Mouse (Mus musculus) stomach, embryonic 16.5 days (tissue): ENCODE measurements at regions not wholly inside any gene's neighbourhood (a gene's known extent, or its start where the extent isn't known, plus 50 kb on each side); places are given as distances from the start of the nearest gene placed in this dataset.

Experiments
- ATAC-seq: fragments of 200-750 bp; cut with Nextera tagmentation; 2 replicates; pipeline ENCODE4 v1.8.0; 2017; ENCODE audit warnings: moderate number of reproducible peaks, moderate TSS enrichment; ENCODE audit not compliant: insufficient read depth, low FRiP score
- H3K27ac ChIP-seq: fragments of 300-500 bp; sonication (generic); 2 replicates; pipeline ENCODE4 v1.5.1; 2014; ENCODE audit warnings: low read length
- H3K27me3 ChIP-seq: fragments of 300-500 bp; sonication (generic); 2 replicates; pipeline ENCODE4 v1.6.1; 2014; ENCODE audit warnings: low read length, control low read depth, mixed read lengths; ENCODE audit not compliant: control insufficient read depth, insufficient read depth
- H3K36me3 ChIP-seq: fragments of 300-500 bp; sonication (generic); 2 replicates; pipeline ENCODE4 v1.6.1; 2014; ENCODE audit warnings: low read length; ENCODE audit not compliant: control insufficient read depth, insufficient read depth
- H3K4me1 ChIP-seq: fragments of 300-500 bp; sonication (generic); 2 replicates; pipeline ENCODE4 v1.6.1; 2014; ENCODE audit warnings: low read length, control low read depth, mixed read lengths; ENCODE audit not compliant: control insufficient read depth, insufficient read depth
- H3K4me2 ChIP-seq: fragments of 300-500 bp; sonication (generic); 2 replicates; pipeline ENCODE4 v1.6.1; 2014; ENCODE audit warnings: low read depth, low read length, mixed read lengths
- H3K4me3 ChIP-seq: fragments of 300-500 bp; sonication (generic); replicated peaks from 2 replicates; pipeline ENCODE4 v1.5.1; 2014; ENCODE audit warnings: mild to moderate bottlenecking, low read length
- H3K9ac ChIP-seq: fragments of 300-500 bp; sonication (generic); 2 replicates; pipeline ENCODE4 v1.6.1; 2014; ENCODE audit warnings: low read length
- H3K9me3 ChIP-seq: fragments of 300-500 bp; sonication (generic); replicated peaks from 2 replicates; pipeline ENCODE4 v1.6.1; 2016; ENCODE audit warnings: low read length, control low read depth; ENCODE audit not compliant: control insufficient read depth
- WGBS: fragments of 180-500 bp; shearing (Covaris S2); extraction: QIAGEN DNeasy Blood & Tissue Kit; methylation state at CpG from one replicate; pipeline ENCODE4 v1.1.7; 2014; 5-methylcytosine and 5-hydroxymethylcytosine counted together

- ATAC-seq = no peak
- no peaks in the 10 kb centered on the region for H3K36me3 ChIP-seq
- no peak overlapping the region for H3K27ac ChIP-seq
- H3K4me1 ChIP-seq = peaks cover 2% of the 10 kb centered on the region; the same call in 1 of the 2 replicates
- no peak overlapping the region for H3K4me2 ChIP-seq
- peaks cover 10% of the 10 kb centered on the region; the same call in 1 of the 2 replicates for H3K27me3 ChIP-seq
- no peak overlapping the region for H3K4me3 ChIP-seq
- no peak overlapping the region for H3K9ac ChIP-seq
- H3K9me3 ChIP-seq = no peaks in the 10 kb centered on the region
- 71% methylated on average over 9 of the region's 9 CpGs for WGBS
These were observed 59.7 kb downstream of the H2al1j start for GRCm38 (mm10) chrX:11387200-11387940.

- H3K27me3 ChIP-seq = peaks cover 10% of the 10 kb centered on the region; the same call in 1 of the 2 replicates
- peak; percentile 82; the same call in 1 of the 2 replicates for ATAC-seq
- H3K9me3 ChIP-seq = no peaks in the 10 kb centered on the region
These were observed 61.2 kb downstream of the H2al1j start for GRCm38 (mm10) chrX:11388860-11389259.

GRCm38 (mm10) chrX:11400406-11400805, 72.8 kb downstream of the H2al1j start:
- Histone ChIP-seq H3K4me1 (no peaks in the 10 kb centered on the region), H3K4me3 (no peak overlapping the region), H3K27me3 (no peaks in the 10 kb centered on the region; the same call in 1 of the 2 replicates), H3K9me3 (0 out of 2 replicates have a peak, but pooled peaks cover 6% of the 10 kb centered on the region), H3K36me3 (no peaks in the 10 kb centered on the region), H3K4me2 (no peak overlapping the region), H3K27ac (no peak overlapping the region), H3K9ac (no peak overlapping the region)
- ATAC-seq = no peak
- 82% methylated on average over 3 of the region's 3 CpGs for WGBS

More at GRCm38 (mm10) chrX:11388860-11389259, 61.2 kb downstream of the H2al1j start:
- no peak overlapping the region for H3K9ac ChIP-seq
- WGBS = 52% methylated on average over 9 of the region's 9 CpGs
- no peak overlapping the region for H3K4me3 ChIP-seq
- no peak overlapping the region for H3K4me2 ChIP-seq
- no peaks in the 10 kb centered on the region for H3K36me3 ChIP-seq
- H3K27ac ChIP-seq = no peak overlapping the region
- peaks cover 2% of the 10 kb centered on the region; the same call in 1 of the 2 replicates for H3K4me1 ChIP-seq

- Histone ChIP-seq H3K9ac (no peak overlapping the region), H3K27ac (no peak overlapping the region), H3K9me3 (0 out of 2 replicates have a peak, but pooled peaks cover 6% of the 10 kb centered on the region), H3K36me3 (no peaks in the 10 kb centered on the region), H3K4me3 (no peak overlapping the region), H3K4me2 (no peak overlapping the region), H3K4me1 (no peaks in the 10 kb centered on the region), H3K27me3 (peaks cover 3% of the 10 kb centered on the region; the same call in 1 of the 2 replicates)
- 75% methylated on average over 4 of the region's 4 CpGs for WGBS
- ATAC-seq = no peak
These were observed 76.7 kb downstream of the H2al1j start for GRCm38 (mm10) chrX:11404369-11404768.

GRCm38 (mm10) chrX:11412316-11412826, 84.7 kb downstream of the H2al1j start:
- Histone ChIP-seq H3K4me3 (no peak overlapping the region), H3K27me3 (peaks cover 8% of the 10 kb centered on the region), H3K4me2 (no peak overlapping the region), H3K36me3 (no peaks in the 10 kb centered on the region), H3K4me1 (peaks cover 3% of the 10 kb centered on the region; the same call in 1 of the 2 replicates), H3K9ac (no peak overlapping the region), H3K27ac (0 out of 2 replicates have a peak overlapping the region, but pooled peaks have one; percentile 23), H3K9me3 (no peaks in the 10 kb centered on the region)
- WGBS = 46% methylated on average over 5 of the region's 5 CpGs
- no peak for ATAC-seq

GRCm38 (mm10) chrX:11415662-11416061, 88.0 kb downstream of the H2al1j start:
- Histone ChIP-seq H3K4me1 (peaks cover 3% of the 10 kb centered on the region; the same call in 1 of the 2 replicates), H3K9me3 (no peaks in the 10 kb centered on the region), H3K36me3 (no peaks in the 10 kb centered on the region), H3K27me3 (peaks cover 5% of the 10 kb centered on the region), H3K9ac (no peak overlapping the region), H3K4me2 (no peak overlapping the region), H3K4me3 (no peak overlapping the region), H3K27ac (no peak overlapping the region)
- WGBS = 26% methylated on average over 4 of the region's 4 CpGs
- no peak for ATAC-seq

- H3K4me1 ChIP-seq = peaks cover 3% of the 10 kb centered on the region; the same call in 1 of the 2 replicates
- 82% methylated on average over 3 of the region's 3 CpGs for WGBS
- no peaks in the 10 kb centered on the region; the same call in 1 of the 2 replicates for H3K27me3 ChIP-seq
- no peak for ATAC-seq
- no peak overlapping the region for H3K4me2 ChIP-seq
- H3K4me3 ChIP-seq = no peak overlapping the region
- H3K9ac ChIP-seq = no peak overlapping the region
- H3K27ac ChIP-seq = no peak overlapping the region
- no peaks in the 10 kb centered on the region for H3K36me3 ChIP-seq
- no peaks in the 10 kb centered on the region for H3K9me3 ChIP-seq
These were observed 88.9 kb downstream of the H2al1j start for GRCm38 (mm10) chrX:11416510-11416909.

- Histone ChIP-seq H3K9me3 (no peaks in the 10 kb centered on the region), H3K27me3 (no peaks in the 10 kb centered on the region; the same call in 1 of the 2 replicates), H3K4me1 (peaks cover 3% of the 10 kb centered on the region; the same call in 1 of the 2 replicates), H3K9ac (no peak overlapping the region), H3K36me3 (no peaks in the 10 kb centered on the region), H3K4me2 (no peak overlapping the region), H3K27ac (no peak overlapping the region; the same call in 1 of the 2 replicates), H3K4me3 (no peak overlapping the region)
- 65% methylated on average over 4 of the region's 4 CpGs for WGBS
- ATAC-seq = no peak
These were observed 90.2 kb downstream of the H2al1j start for GRCm38 (mm10) chrX:11417861-11418260.

- Histone ChIP-seq H3K27me3 (no peaks in the 10 kb centered on the region; the same call in 1 of the 2 replicates), H3K4me3 (no peak overlapping the region), H3K4me1 (peaks cover 3% of the 10 kb centered on the region; the same call in 1 of the 2 replicates), H3K27ac (no peak overlapping the region; the same call in 1 of the 2 replicates), H3K9ac (no peak overlapping the region), H3K9me3 (no peaks in the 10 kb centered on the region), H3K4me2 (no peak overlapping the region), H3K36me3 (no peaks in the 10 kb centered on the region)
- no peak for ATAC-seq
- 76% methylated on average over 10 of the region's 10 CpGs for WGBS
These were observed 90.6 kb downstream of the H2al1j start for GRCm38 (mm10) chrX:11418261-11418660.
